Mouse (Mus musculus) G1E (cell line): ENCODE measurements around the gene Insr.

Experiments
- CTCF ChIP-seq: IDR thresholded peaks from 2 replicates; pipeline ENCODE4 v1.5.1; 2012; ENCODE audit warnings: low read depth, low read length, inconsistent platforms, mixed read lengths
- GATA1 ChIP-seq: IDR thresholded peaks from 2 replicates; pipeline ENCODE4 v1.6.1; 2012; ENCODE audit warnings: borderline replicate concordance, low read length, inconsistent platforms, mixed read lengths
- GATA2 ChIP-seq: IDR thresholded peaks from 2 replicates; pipeline ENCODE4 v1.6.1; 2012; ENCODE audit warnings: low read depth, low read length, inconsistent platforms, borderline replicate concordance
- POLR2AphosphoS5 ChIP-seq: IDR thresholded peaks from 2 replicates; pipeline ENCODE4 v1.6.1; 2012; ENCODE audit warnings: low read depth, low read length, inconsistent platforms; ENCODE audit not compliant: insufficient replicate concordance
- TAL1 ChIP-seq: conservative IDR thresholded peaks from 2 replicates; pipeline ENCODE4 v1.6.1; 2012; ENCODE audit warnings: low read depth, low read length, inconsistent platforms, mixed read lengths

- TF ChIP-seq CTCF, result no peak
- no peak for TF ChIP-seq GATA1
- TF ChIP-seq POLR2AphosphoS5, result no peak
- TF ChIP-seq TAL1, result no peak
- no peak for TF ChIP-seq GATA2
Measured at GRCm38 (mm10) chr8:3256147-3256940, 23.1 kb downstream of the Insr start.
